Mouse (Mus musculus) liver, embryonic 14.5 days (tissue): ENCODE results near the gene Setd6.

Source experiments
- CTCF ChIP-seq: IDR thresholded peaks from 2 replicates; pipeline ENCODE4 v1.5.1; 2016; ENCODE audit warnings: antibody characterized with exemption, low read depth, control low read depth
- EP300 ChIP-seq: IDR thresholded peaks from 2 replicates; pipeline ENCODE4 v1.6.1; 2016; ENCODE audit warnings: antibody characterized with exemption, low read depth

- TF ChIP-seq CTCF = no peak
- no peak for TF ChIP-seq EP300
These were observed 21.1 kb upstream of the Setd6 start for GRCm38 (mm10) chr8:95694631-95695030.
